Mouse (Mus musculus) hindbrain, postnatal 0 days (tissue): ENCODE data around the gene Msx3. TPM values are rescaled to one million over a fixed set of nuclear protein-coding genes. Genes with fewer than 3 reads are reported as not detected.

Experiments
- ATAC-seq: fragments of 200-750 bp; cut with Nextera tagmentation; 2 replicates; pipeline ENCODE4 v1.8.0; 2017; ENCODE audit warnings: mild to moderate bottlenecking, moderate TSS enrichment, moderate library complexity
- DNase-seq: peaks from one replicate; pipeline ENCODE4 v3.0.0-alpha.2; 2015; ENCODE audit warnings: low spot score
- H3K27ac ChIP-seq: fragments of 300-500 bp; sonication (generic); 2 replicates; pipeline ENCODE4 v1.5.1; 2014; ENCODE audit warnings: mild to moderate bottlenecking
- H3K27me3 ChIP-seq: fragments of 300-500 bp; sonication (generic); 2 replicates; pipeline ENCODE4 v1.6.1; 2014; ENCODE audit warnings: low read length, mixed read lengths; ENCODE audit not compliant: insufficient read depth
- H3K36me3 ChIP-seq: fragments of 300-500 bp; sonication (generic); 2 replicates; pipeline ENCODE4 v1.6.1; 2014; ENCODE audit warnings: low read length, mixed read lengths; ENCODE audit not compliant: insufficient read depth
- H3K4me1 ChIP-seq: fragments of 300-500 bp; sonication (generic); 2 replicates; pipeline ENCODE4 v1.6.1; 2014; ENCODE audit warnings: antibody characterized with exemption, low read length, mixed read lengths; ENCODE audit not compliant: insufficient read depth
- H3K4me2 ChIP-seq: fragments of 300-500 bp; sonication (generic); 2 replicates; pipeline ENCODE4 v1.6.1; 2014; ENCODE audit warnings: low read depth, mild to moderate bottlenecking, low read length, moderate library complexity, mixed read lengths
- H3K4me3 ChIP-seq: fragments of 300-500 bp; sonication (generic); 2 replicates; pipeline ENCODE4 v1.5.1; 2014; ENCODE audit warnings: low read length
- H3K9ac ChIP-seq: fragments of 300-500 bp; sonication (generic); replicated peaks from 2 replicates; pipeline ENCODE4 v1.6.1; 2014; ENCODE audit warnings: mild to moderate bottlenecking, low read length, moderate library complexity, mixed read lengths
- H3K9me3 ChIP-seq: fragments of 300-500 bp; sonication (generic); 2 replicates; pipeline ENCODE4 v1.6.1; 2016; ENCODE audit warnings: low read length, mixed read lengths
- CTCF ChIP-seq: IDR thresholded peaks from 2 replicates; pipeline ENCODE4 v1.5.1; 2016; ENCODE audit warnings: antibody characterized with exemption, control low read depth, low read depth
- WGBS: fragments of 180-500 bp; shearing (Covaris S2); extraction: QIAGEN DNeasy Blood & Tissue Kit; methylation state at CpG from one replicate; pipeline ENCODE4 v1.1.7; 2014; 5-methylcytosine and 5-hydroxymethylcytosine counted together
- polyA plus RNA-seq: library from polyadenylated mRNA; unstranded; fragments of >200 nt; fragmentation: Nextera tagmentation; extraction: Ambion mirVana; gene quantifications from 2 replicates; pipeline ENCODE4 v1.2.1, GENCODE M21; 2015
- total RNA-seq: library from RNA; depleted of rRNA; stranded (reverse); fragments of >200 nt; gene quantifications from 2 replicates; pipeline ENCODE4 v1.2.3, GENCODE M21; 2014; rRNA removed

Gene Msx3
- total and polyA plus RNA-seq, 2 experiments from 2014 or later: 0.94 to 2.0 TPM

GRCm38 (mm10) chr7:140011336-140011735, 37.6 kb downstream of the Msx3 start:
- Histone ChIP-seq H3K36me3 (peaks cover 17% of the 10 kb centered on the region), H3K9me3 (no peaks in the 10 kb centered on the region), H3K27ac (no peak overlapping the region), H3K4me2 (no peak overlapping the region), H3K4me1 (no peaks in the 10 kb centered on the region), H3K9ac (no peak overlapping the region), H3K27me3 (no peaks in the 10 kb centered on the region), H3K4me3 (no peak overlapping the region)
- WGBS: 97% methylated on average over 17 of the region's 17 CpGs
- DNase-seq (no peak), ATAC-seq (no peak)
- TF ChIP-seq CTCF: no peak

DNA sequence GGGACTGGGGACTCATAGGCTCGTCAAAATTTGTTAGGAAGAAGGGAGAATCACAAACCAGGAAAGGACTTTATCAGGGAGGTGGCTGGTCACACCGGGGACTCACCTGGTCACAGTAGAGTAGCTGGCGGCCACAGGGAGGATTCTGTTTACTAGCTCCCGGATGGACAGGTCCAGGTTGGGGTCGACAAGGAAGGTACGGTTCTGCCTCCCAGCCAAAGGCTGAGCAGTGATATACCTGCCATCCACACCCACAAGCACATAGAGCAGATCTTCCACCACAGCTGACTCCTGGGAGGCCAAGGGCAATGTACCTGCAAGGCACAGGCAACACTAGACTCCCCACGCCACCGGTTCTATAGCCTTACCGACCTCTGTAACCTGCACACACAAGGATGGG, 41.1 kb downstream of the Msx3 start:
- Histone ChIP-seq H3K4me3 (no peak overlapping the region), H3K27me3 (no peaks in the 10 kb centered on the region), H3K27ac (no peak overlapping the region), H3K36me3 (peaks cover 39% of the 10 kb centered on the region), H3K4me2 (no peak overlapping the region), H3K9me3 (no peaks in the 10 kb centered on the region), H3K4me1 (no peaks in the 10 kb centered on the region), H3K9ac (no peak overlapping the region)
- DNase-seq (no peak), ATAC-seq (no peak)
- 94% methylated on average over 9 of the region's 9 CpGs for WGBS
- TF ChIP-seq CTCF: no peak

DNA sequence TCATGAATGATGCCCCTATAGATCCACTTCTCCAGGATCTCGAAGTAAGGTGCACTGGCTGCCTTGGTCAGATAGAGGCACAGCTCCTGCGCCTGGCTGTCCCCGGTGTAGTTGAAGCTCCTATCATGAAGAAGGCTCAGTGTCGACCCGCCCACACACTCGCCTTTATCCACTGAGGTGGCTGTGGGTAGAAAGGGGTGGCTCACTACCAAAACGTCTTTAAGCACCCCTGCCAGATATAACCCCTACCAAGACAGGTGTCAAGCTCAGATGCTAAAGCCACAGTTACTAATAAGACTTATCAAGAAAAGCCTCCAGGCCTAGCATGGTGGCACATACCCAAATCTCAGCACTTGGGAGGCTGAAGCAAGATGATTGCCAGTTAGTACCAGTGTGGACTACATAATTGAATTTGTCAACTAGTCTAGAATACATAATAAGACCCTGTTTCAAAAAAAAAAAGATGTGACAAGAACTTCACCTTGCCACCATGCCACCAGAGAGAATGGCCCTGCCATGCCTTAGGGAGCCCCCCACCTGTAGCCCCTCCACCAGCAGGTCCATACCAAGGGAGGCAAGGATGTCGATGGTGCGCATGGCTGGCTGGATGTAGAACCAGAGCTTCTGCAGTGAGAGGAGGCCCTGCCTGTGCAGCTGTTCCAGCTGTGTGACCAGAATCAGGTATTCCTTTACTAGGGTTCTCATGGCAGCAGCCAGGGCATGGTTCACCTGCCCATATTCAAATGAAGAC, 41.9 kb downstream of the Msx3 start:
- Histone ChIP-seq H3K4me2 (no peak overlapping the region), H3K27me3 (no peaks in the 10 kb centered on the region), H3K27ac (no peak overlapping the region), H3K4me1 (no peaks in the 10 kb centered on the region), H3K9me3 (no peaks in the 10 kb centered on the region), H3K4me3 (no peak overlapping the region), H3K36me3 (peaks cover 42% of the 10 kb centered on the region), H3K9ac (no peak overlapping the region)
- DNase-seq (no peak), ATAC-seq (no peak)
- WGBS: 96% methylated on average over 9 of the region's 9 CpGs
- TF ChIP-seq CTCF: no peak

GRCm38 (mm10) chr7:140004666-140005065, 44.2 kb downstream of the Msx3 start:
- Histone ChIP-seq H3K4me3 (no peak overlapping the region), H3K4me1 (no peaks in the 10 kb centered on the region), H3K9me3 (no peaks in the 10 kb centered on the region), H3K4me2 (no peak overlapping the region), H3K36me3 (peaks cover 52% of the 10 kb centered on the region), H3K27me3 (no peaks in the 10 kb centered on the region), H3K27ac (no peak overlapping the region), H3K9ac (no peak overlapping the region)
- 93% methylated on average over 8 of the region's 8 CpGs for WGBS
- TF ChIP-seq CTCF: no peak
- ATAC-seq (no peak), DNase-seq (no peak)

DNA sequence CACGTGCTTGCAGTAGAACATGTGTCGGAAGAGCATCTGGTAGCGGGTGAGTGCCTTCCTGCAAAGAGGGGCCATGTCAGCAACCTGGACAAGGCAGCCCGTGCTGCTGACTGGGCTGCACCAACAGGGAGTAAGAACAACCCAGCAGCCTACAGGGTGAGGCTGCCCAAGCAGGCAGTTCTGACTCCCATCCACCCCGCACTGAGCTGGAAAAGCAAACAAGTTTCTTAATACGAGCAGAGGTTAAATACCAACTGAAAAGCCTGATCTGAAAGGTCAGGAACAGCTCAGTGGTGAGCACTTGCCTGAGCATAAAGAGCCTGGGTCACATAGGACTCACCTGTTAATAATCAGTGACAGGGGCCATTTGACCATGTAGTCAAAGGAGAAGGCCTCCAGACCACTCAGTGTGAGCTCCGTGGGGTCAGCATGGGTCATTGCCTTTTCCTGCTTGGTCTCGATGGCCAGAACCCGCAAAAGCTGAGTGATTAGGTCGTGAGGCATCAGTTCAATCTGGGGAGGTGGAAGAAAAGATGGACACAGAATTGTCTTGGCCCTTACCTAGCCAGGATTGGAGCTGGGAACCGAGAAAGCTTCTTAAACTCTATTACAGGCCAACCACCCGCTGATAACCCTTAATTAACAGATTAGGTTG, 47.7 kb downstream of the Msx3 start:
- ATAC-seq (no peak), DNase-seq (no peak)
- Histone ChIP-seq H3K9me3 (no peaks in the 10 kb centered on the region), H3K4me1 (no peaks in the 10 kb centered on the region), H3K4me3 (no peak overlapping the region), H3K27ac (no peak overlapping the region), H3K4me2 (no peak overlapping the region), H3K9ac (no peak overlapping the region), H3K27me3 (no peaks in the 10 kb centered on the region), H3K36me3 (peaks cover 73% of the 10 kb centered on the region)
- no peak for TF ChIP-seq CTCF
- 70% methylated on average over 12 of the region's 12 CpGs for WGBS

GRCm38 (mm10) chr7:139998691-139999350, 50.1 kb downstream of the Msx3 start:
- WGBS: 92% methylated on average over 13 of the region's 13 CpGs
- no peak for ATAC-seq

More at GRCm38 (mm10) chr7:139998691-139999350, 50.1 kb downstream of the Msx3 start:
- Histone ChIP-seq H3K9ac (no peak overlapping the region), H3K36me3 (peaks cover 65% of the 10 kb centered on the region), H3K4me1 (no peaks in the 10 kb centered on the region), H3K27ac (no peak overlapping the region), H3K9me3 (no peaks in the 10 kb centered on the region), H3K4me3 (no peak overlapping the region), H3K27me3 (no peaks in the 10 kb centered on the region), H3K4me2 (no peak overlapping the region)
- TF ChIP-seq CTCF: no peak
- no peak for DNase-seq

Other genes with a start within 250 kb of the Msx3 start
- gene Adgra1, start 214.9 kb downstream of the Msx3 start, total RNA-seq: 28.5 and 34.4 TPM in 2 replicates
- gene Adgra1, start 214.9 kb downstream of the Msx3 start, polyA plus RNA-seq: 48.9 and 53.3 TPM in 2 replicates
- 53.6 and 63.1 TPM in 2 replicates for gene Kndc1, start 154.4 kb downstream of the Msx3 start, total RNA-seq
- gene Kndc1, start 154.4 kb downstream of the Msx3 start, polyA plus RNA-seq: 12.7 and 12.8 TPM in 2 replicates
- not detected in 2 replicates for gene Utf1, start 105.3 kb downstream of the Msx3 start, total RNA-seq
- not detected in 2 replicates for gene Utf1, start 105.3 kb downstream of the Msx3 start, polyA plus RNA-seq
- 2.9 TPM in 1 of 2 replicates, not detected in the other for gene 6430531B16Rik, start 70.3 kb downstream of the Msx3 start, total RNA-seq
- gene 6430531B16Rik, start 70.3 kb downstream of the Msx3 start, polyA plus RNA-seq: 1.3 and 1.8 TPM in 2 replicates
- gene Adam8, start 56.5 kb downstream of the Msx3 start, total RNA-seq: 1.7 and 2.2 TPM in 2 replicates
- gene Adam8, start 56.5 kb downstream of the Msx3 start, polyA plus RNA-seq: 0.48 and 0.57 TPM in 2 replicates
- 23.3 and 42.9 TPM in 2 replicates for gene Zfp511, start 12.7 kb downstream of the Msx3 start, total RNA-seq
- gene Zfp511, start 12.7 kb downstream of the Msx3 start, polyA plus RNA-seq: 60.5 and 63.9 TPM in 2 replicates
- 61.7 and 63.7 TPM in 2 replicates for gene Tubgcp2, start 12.4 kb downstream of the Msx3 start, total RNA-seq
- gene Tubgcp2, start 12.4 kb downstream of the Msx3 start, polyA plus RNA-seq: 58.3 TPM in 2 replicates
- 422 and 452 TPM in 2 replicates for gene Caly, start 33.5 kb upstream of the Msx3 start, total RNA-seq
- 460 and 486 TPM in 2 replicates for gene Caly, start 33.5 kb upstream of the Msx3 start, polyA plus RNA-seq
- not detected in 2 replicates for gene Prap1, start 44.3 kb upstream of the Msx3 start, total RNA-seq
- gene Prap1, start 44.3 kb upstream of the Msx3 start, polyA plus RNA-seq: not detected in 2 replicates
- 34.3 and 36.2 TPM in 2 replicates for gene Fuom, start 53.4 kb upstream of the Msx3 start, total RNA-seq
- 53.0 and 54.3 TPM in 2 replicates for gene Fuom, start 53.4 kb upstream of the Msx3 start, polyA plus RNA-seq
- 9.4 and 15.2 TPM in 2 replicates for gene Paox, start 66.7 kb upstream of the Msx3 start, total RNA-seq
- gene Paox, start 66.7 kb upstream of the Msx3 start, polyA plus RNA-seq: 8.9 TPM in 2 replicates
- gene Echs1, start 67.4 kb upstream of the Msx3 start, total RNA-seq: 88.7 and 91.5 TPM in 2 replicates
- gene Echs1, start 67.4 kb upstream of the Msx3 start, polyA plus RNA-seq: 136 and 145 TPM in 2 replicates
- 6.4 and 7.2 TPM in 2 replicates for gene Mtg1, start 88.5 kb upstream of the Msx3 start, total RNA-seq
- 32.6 and 33.5 TPM in 2 replicates for gene Mtg1, start 88.5 kb upstream of the Msx3 start, polyA plus RNA-seq
- 64.7 and 66.4 TPM in 2 replicates for gene Sprn, start 105.8 kb upstream of the Msx3 start, total RNA-seq
- 27.2 and 29.9 TPM in 2 replicates for gene Sprn, start 105.8 kb upstream of the Msx3 start, polyA plus RNA-seq
- not detected in 2 replicates for gene Olfr522, start 115.7 kb upstream of the Msx3 start, total RNA-seq
- gene Olfr522, start 115.7 kb upstream of the Msx3 start, polyA plus RNA-seq: not detected in 2 replicates
- not detected in 2 replicates for gene Olfr523, start 124.1 kb upstream of the Msx3 start, total RNA-seq
- gene Olfr523, start 124.1 kb upstream of the Msx3 start, polyA plus RNA-seq: not detected in 2 replicates
- gene Olfr524, start 156.9 kb upstream of the Msx3 start, total RNA-seq: not detected in 2 replicates
- gene Olfr524, start 156.9 kb upstream of the Msx3 start, polyA plus RNA-seq: not detected in 2 replicates
- not detected in 2 replicates for gene Cd163l1, start 169.2 kb upstream of the Msx3 start, total RNA-seq
- gene Cd163l1, start 169.2 kb upstream of the Msx3 start, polyA plus RNA-seq: not detected in 2 replicates
- gene 5830411N06Rik, start 198.2 kb upstream of the Msx3 start, total RNA-seq: not detected in 2 replicates
- gene 5830411N06Rik, start 198.2 kb upstream of the Msx3 start, polyA plus RNA-seq: 0.10 TPM in 1 of 2 replicates, not detected in the other